Mouse (Mus musculus) cerebellum, adult (tissue): ENCODE data around the gene Kiss1.
"Not testable (repeated sequence)": the region's sequence is repeated elsewhere in the genome, so short reads cannot be mapped to it uniquely, and the experiment has no call there.

ENCODE experiments used
- ATAC-seq: cut with Nextera tagmentation; 2 replicates; pipeline ENCODE4 v1.9.2; 2017; ENCODE audit warnings: mild to moderate bottlenecking, moderate library complexity, mixed read lengths; ENCODE audit not compliant: insufficient number of reproducible peaks, low FRiP score, low TSS enrichment

Kiss1 gene

DNA sequence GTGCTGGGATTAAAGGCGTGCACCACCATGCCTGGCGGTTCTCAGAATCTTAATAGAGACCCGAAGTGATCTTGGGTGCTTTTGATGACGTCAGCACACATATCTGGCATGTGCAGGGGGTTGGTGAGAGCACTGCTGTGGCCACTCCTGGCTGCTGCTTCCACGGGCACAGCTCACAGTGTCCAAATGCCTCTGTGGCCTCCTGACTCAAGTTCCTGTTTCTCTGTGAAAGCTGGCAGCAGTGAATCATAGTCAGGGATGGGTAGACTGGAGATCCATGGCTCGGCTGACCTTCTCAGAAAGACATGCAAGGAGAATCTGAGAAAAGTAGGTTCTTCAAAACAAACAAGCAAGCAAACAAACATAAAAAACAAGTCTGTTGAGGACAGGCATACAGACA lies 5.9 kb upstream of the Kiss1 start:
- no peak for ATAC-seq

DNA sequence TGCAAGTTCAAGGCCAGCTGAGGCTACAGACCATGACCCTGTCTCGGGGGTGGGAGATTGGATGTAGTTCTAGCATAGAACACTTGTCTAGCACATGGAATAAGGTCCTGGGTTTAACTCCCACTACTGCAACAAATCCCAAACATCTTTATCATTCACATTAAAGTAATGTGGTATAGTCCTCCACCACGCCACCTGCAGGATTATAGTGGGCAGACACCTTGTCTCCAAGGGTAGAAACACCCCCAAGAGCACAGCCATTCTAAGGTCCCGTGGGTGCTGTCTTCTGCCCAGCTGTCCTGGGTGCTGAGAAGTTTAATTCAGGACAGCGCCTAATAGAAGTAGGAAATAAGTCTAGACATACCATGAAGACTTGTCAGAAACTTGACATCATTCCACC lies 5.1 kb upstream of the Kiss1 start:
- no peak for ATAC-seq

GRCm38 (mm10) chr1:133317149-133317548 lies 4.5 kb upstream of the Kiss1 start:
- ATAC-seq, result no peak

GRCm38 (mm10) chr1:133323333-133323732 lies 1.7 kb downstream of the Kiss1 start:
- no peak for ATAC-seq

GRCm38 (mm10) chr1:133325951-133326350 lies 4.3 kb downstream of the Kiss1 start:
- ATAC-seq, result no peak

DNA sequence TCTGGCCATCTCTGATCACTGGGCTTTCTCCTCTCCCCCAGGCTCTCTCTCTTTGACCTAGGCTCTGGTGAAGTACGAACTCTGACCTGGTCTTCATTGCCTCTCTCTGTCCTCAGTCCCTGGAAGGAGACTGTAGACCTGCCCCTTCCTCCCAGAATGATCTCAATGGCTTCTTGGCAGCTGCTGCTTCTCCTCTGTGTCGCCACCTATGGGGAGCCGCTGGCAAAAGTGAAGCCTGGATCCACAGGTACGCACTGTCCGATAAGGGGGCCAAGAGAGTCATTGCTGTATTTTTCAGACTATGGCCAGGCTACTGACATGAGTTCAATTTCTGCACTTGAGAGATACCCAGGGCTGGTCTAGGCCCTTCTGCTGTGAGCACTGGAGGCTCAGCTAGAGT lies 5.4 kb downstream of the Kiss1 start:
- no peak for ATAC-seq

DNA sequence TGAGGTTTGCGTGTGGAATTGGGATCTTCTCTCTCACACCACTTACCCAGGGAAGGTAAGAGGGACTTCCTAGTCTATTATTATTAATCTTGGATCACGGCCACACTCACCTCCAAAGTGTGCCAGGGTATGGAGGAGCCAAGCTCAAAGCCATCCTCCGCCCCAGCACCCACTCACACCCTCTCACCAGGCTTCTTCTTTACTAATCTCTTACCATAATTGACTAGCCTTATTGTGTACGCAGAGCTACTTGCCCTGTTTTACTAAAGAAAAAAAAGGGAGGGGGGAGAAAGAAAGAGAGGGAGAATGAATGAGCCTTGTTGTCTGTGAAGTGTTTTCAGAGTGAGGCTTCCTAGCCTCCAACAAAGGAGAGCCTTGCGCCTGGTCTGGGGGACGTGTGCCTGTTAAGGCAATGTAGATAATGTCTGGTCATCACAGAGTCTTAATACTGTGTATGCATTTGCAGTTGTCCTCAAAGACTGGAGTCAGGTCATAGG lies 6.7 kb downstream of the Kiss1 start:
- ATAC-seq, result no peak

DNA sequence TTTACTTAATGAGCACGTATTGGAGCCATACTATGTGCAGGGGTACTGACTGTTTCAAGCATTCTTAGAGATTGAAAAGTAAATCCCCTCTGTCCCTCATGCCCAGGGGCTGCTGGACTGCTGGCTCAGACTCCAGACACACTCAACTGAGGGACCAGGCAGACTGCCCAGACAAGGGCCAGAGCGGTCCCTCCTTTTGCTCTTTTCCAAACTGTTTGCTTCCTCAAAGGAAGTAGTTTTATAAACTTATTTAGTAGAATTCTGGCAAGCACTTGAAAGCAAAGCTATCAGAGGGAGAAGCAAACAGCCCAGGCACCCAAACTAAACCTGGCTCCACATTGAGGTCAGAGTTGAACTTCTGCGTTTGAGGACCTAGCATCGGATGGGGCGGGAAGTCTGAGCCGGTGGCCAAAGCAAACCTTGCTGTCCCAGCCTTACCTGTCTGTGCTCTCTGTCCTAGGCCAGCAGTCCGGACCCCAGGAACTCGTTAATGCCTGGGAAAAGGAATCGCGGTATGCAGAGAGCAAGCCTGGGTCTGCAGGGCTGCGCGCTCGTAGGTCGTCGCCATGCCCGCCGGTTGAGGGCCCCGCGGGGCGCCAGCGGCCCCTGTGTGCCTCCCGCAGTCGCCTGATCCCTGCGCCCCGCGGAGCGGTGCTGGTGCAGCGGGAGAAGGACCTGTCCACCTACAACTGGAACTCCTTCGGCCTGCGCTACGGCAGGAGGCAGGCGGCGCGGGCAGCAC lies 7.4 kb downstream of the Kiss1 start:
- ATAC-seq, result no peak

- ATAC-seq, result no peak
Observed at GRCm38 (mm10) chr1:133329638-133329964, 7.9 kb downstream of the Kiss1 start.

- no peak for ATAC-seq
Observed at GRCm38 (mm10) chr1:133331142-133331541, 9.5 kb downstream of the Kiss1 start.

- ATAC-seq, result no peak
Observed at GRCm38 (mm10) chr1:133332656-133333430, 11.2 kb downstream of the Kiss1 start.

DNA sequence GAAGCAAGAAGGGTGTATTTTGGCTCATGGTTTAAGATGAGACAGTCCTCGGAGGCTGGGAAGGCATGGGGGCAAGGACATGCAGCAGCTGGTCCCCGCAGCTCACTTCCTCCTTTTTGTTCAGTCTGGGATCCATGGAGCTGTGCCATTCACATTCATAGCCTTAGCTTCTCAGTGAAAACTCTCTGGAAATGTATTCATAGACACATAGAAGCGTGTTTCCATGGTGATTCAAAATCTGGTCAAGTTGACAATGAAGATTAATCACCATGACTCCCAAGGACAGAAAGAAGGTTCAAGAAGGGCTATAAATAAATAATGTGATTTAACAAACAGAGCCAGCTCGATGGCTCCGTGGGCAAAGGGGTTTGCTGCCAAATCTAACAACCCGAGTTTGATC lies 12.3 kb downstream of the Kiss1 start:
- no peak for ATAC-seq

DNA sequence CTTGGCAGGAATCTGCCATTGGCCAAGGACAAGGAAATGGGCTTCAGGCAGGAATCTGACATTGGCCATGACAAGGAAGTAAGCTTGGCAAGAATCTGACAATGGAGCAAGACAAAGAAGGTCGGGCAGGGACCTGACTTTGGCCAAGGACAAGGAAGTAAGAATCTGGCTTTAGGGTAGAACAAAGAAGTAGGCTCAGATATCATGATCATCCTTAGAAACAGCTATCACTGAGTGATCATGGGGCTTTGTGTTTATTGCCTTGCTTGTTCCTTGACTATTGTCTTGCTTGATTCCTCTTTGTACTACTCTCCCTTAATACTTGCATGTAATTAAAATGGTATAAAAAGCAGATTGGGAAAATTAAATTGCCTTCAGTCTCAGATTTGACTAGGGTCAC lies 18.7 kb downstream of the Kiss1 start:
- not testable (repeated sequence) for ATAC-seq

DNA sequence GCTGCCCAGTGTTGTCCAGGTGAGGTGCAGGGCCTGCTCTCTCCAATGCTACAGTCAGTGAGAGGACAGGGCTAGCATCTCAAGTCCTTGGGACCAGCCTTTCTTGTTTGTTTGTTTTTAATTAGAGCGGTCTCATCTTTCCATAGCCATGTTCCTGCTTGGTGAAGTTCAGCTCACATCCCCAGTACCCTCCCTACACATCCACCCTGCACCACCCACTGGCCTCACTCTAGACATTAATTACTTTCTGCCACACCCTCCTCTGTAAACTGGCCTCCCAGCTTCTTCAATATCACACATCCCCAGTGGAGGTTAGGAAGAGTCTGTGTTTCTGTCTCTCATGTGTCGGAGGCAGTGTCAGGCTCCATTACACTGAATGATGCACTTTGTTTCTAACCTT lies 22.7 kb downstream of the Kiss1 start:
- no peak for ATAC-seq

- ATAC-seq, result no peak
Observed at GRCm38 (mm10) chr1:133346531-133346930, 24.9 kb downstream of the Kiss1 start.

GRCm38 (mm10) chr1:133347226-133347625 lies 25.6 kb downstream of the Kiss1 start:
- no peak for ATAC-seq

GRCm38 (mm10) chr1:133347693-133348520 lies 26.2 kb downstream of the Kiss1 start:
- ATAC-seq, result no peak

DNA sequence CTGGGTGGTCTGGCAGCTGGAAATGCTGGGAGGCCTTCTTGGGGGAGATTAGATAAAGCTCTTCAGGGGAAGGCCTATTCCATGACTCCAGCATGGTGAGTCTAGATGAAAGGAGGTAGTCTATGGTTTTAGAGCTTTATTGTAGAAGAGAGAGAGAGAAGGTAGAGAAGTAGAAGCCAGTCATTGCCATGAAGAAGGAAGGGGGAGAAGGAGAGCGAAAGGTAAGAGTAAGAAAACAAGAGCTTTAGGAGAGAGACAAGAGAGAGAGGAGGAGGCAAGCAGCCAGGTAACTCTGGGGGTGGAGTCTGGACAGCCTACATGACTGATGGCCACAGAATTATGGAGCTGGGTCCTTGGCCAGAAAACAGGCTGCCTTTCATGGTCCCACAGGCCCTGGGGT lies 28.5 kb downstream of the Kiss1 start, which contains the start of gene Ren1:
Gene Ren1, plus strand, starts transcription at position 301 of the 400 bp plus-strand sequence.
- ATAC-seq, result no peak

- ATAC-seq, result no peak
Observed at GRCm38 (mm10) chr1:133351762-133352161, 30.1 kb downstream of the Kiss1 start.

DNA sequence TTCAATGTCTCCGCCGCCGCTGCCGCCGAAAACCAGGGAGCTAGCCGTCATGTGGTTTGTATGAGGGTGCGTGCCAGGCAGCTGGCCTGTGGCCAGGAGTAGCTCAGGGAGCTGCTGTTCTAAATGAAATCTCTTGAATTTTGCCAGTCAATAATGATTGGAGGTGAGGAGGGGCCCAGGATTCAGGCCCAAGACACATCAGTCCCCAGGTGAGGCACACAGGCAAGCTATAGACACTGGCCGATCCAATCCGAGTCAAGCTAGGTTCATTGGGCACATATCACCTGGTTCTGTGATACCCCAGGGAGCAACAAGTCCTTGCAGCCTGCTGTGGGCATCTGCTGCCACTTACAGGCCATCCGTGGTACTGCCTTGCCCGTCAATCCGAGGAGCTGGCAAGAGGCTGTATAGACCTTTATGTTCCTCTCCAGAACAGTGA lies 31.7 kb downstream of the Kiss1 start:
- ATAC-seq, result peak; percentile 51; the same call in 1 of the 2 replicates

GRCm38 (mm10) chr1:133355469-133355868 lies 33.8 kb downstream of the Kiss1 start:
- no peak for ATAC-seq
